Mouse (Mus musculus) CH12.LX (cell line): ENCODE results near the gene Crip3.

Experiments used
- BHLHE40 ChIP-seq: IDR thresholded peaks from 2 replicates; pipeline ENCODE4 v1.6.1; 2011; ENCODE audit warnings: mild to moderate bottlenecking, low read depth, low read length, improper control_type of control experiment
- CHD1 ChIP-seq: IDR thresholded peaks from 2 replicates; pipeline ENCODE4 v1.6.1; 2012; ENCODE audit warnings: low read depth, low read length, improper control_type of control experiment, inconsistent platforms
- CHD2 ChIP-seq: IDR thresholded peaks from 2 replicates; pipeline ENCODE4 v1.6.1; 2011; ENCODE audit warnings: low read length, improper control_type of control experiment
- CTCF ChIP-seq, 2 experiments: IDR thresholded peaks in 1 of 2; conservative IDR thresholded peaks in 1 of 2; 2 replicates each; pipeline ENCODE4 v1.5.1; 2011 to 2012; ENCODE audit warnings: low read depth in 2 of 2, low read length in 2 of 2, improper control_type of control experiment in 1 of 2, inconsistent platforms in 1 of 2, mild to moderate bottlenecking in 1 of 2, moderate library complexity in 1 of 2
- MAFK ChIP-seq: IDR thresholded peaks from 2 replicates; pipeline ENCODE4 v1.6.1; 2011; ENCODE audit warnings: low read length, improper control_type of control experiment; ENCODE audit not compliant: insufficient replicate concordance
- MYC ChIP-seq: IDR thresholded peaks from 2 replicates; pipeline ENCODE4 v1.6.1; 2011; ENCODE audit warnings: low read depth, mild to moderate bottlenecking, improper control_type of control experiment, low read length
- NELFE ChIP-seq: IDR thresholded peaks from 2 replicates; pipeline ENCODE4 v1.6.1; 2011; ENCODE audit warnings: low read depth, low read length, improper control_type of control experiment
- NRF1 ChIP-seq: IDR thresholded peaks from 2 replicates; pipeline ENCODE4 v1.6.1; 2014; ENCODE audit warnings: low read depth, mild to moderate bottlenecking, inconsistent platforms, low read length, improper control_type of control experiment, moderate library complexity
- ZMIZ1 ChIP-seq: IDR thresholded peaks from 2 replicates; pipeline ENCODE4 v1.6.1; 2012; ENCODE audit warnings: low read depth, mild to moderate bottlenecking, inconsistent platforms, low read length, improper control_type of control experiment
- ZNF384 ChIP-seq: IDR thresholded peaks from 2 replicates; pipeline ENCODE4 v1.6.1; 2012; ENCODE audit warnings: low read depth, low read length, improper control_type of control experiment, inconsistent platforms

DNA sequence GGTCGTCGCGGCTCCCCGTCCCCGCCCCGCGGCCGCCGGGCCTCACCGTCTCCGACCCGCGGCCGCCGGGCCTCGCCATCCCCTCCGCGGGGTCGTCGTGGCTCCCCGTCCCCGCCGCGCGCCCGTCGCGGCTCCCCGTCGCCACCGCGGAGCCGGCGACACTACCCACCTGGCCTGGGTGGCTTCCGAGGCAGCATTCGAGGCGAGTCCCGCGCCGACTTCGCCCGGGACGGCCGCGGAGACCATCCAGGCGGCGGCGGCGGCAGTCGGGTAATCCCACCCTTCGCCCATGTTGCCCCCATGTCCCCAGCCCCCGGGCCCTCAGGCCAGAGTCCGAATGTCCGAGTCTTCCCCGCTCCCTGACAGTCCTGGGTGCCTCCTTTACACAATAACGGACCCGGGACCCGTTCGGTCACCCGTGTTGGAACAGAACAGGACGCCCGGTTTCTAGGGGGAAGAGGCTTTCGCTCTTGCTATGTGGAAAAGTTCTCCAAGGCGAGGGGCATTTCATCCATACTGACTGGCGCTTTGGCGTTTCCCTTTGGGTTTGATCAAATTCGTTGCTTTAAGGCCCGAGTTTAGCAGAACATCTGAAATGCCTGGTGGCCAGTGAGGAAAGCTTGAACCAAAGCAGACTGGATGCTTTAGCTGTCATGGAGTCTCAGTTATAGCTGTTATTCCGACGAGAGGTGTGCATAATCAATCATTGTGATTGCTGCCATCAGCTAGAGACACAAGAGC, 44.5 kb upstream of the Crip3 start:
- TF ChIP-seq CTCF (conservative IDR thresholded peaks at IDR 0.05 in 1 of 2, IDR thresholded peaks at IDR 0.05 in 1 of 2; ENCODE audit: low read depth in 2 of 2, low read length in 2 of 2) (no peak), CHD2 (no peak), BHLHE40 (no peak), CHD1 (no peak), ZMIZ1 (no peak), NELFE (no peak), ZNF384 (no peak), NRF1 (no peak), MYC (no peak), MAFK (no peak)
